9 mouse cellular contexts compared by ENCODE assay signal in genomic region chr2:158258005-158258418, GRCm38 (mm10). TPM values are rescaled to one million over a fixed set of nuclear protein-coding genes. Genes with fewer than 3 reads are reported as not detected.
DNase-seq lines count a peak whose midpoint lies in the region; ATAC-seq lines count a peak whose summit lies in the region.
"Had no signal": no experiment of that assay in that cellular context is flagged by ENCODE, and none has a peak within 500 bp of the region (broad histone marks: within the 10 kb centered on the region; RNA-seq: fewer than 3 reads in every experiment).

Gene Bpi (plus strand): TSS chr2:158258094.

- H3K27me3 ChIP-seq in forebrain, embryonic 10.5 days (ENCODE audit: poor library complexity, severe bottlenecking): peaks cover 14% of the 10 kb centered on the region
- H3K27me3 ChIP-seq in forebrain, embryonic 14.5 days (replicated peaks; ENCODE audit: control insufficient read depth, insufficient read depth, low read length): no peaks in the 10 kb centered on the region
- H3K27me3 ChIP-seq in midbrain, embryonic 13.5 days: 0 out of 2 replicates have a peak, but pooled peaks cover 3% of the 10 kb centered on the region
- no peaks in the 10 kb centered on the region for H3K27me3 ChIP-seq in midbrain, embryonic 14.5 days (ENCODE audit: control insufficient read depth, insufficient read depth, low read length)
- H3K27me3 ChIP-seq in limb, embryonic 10.5 days (ENCODE audit: low read depth, poor library complexity, severe bottlenecking): peaks cover 9% of the 10 kb centered on the region; the same call in 1 of the 2 replicates
- H3K27me3 ChIP-seq in stomach, embryonic 14.5 days (ENCODE audit: control insufficient read depth, insufficient read depth, low read length): no peaks in the 10 kb centered on the region

- no peak within 1 kb of the TSS for H3K9ac ChIP-seq in forebrain, embryonic 14.5 days (ENCODE audit: low read length)
- H3K9ac ChIP-seq in midbrain, embryonic 13.5 days (replicated peaks): no peak within 1 kb of the TSS
- H3K9ac ChIP-seq in midbrain, embryonic 14.5 days (replicated peaks; ENCODE audit: low read length): no peak within 1 kb of the TSS
- H3K9ac ChIP-seq in stomach, embryonic 14.5 days (replicated peaks; ENCODE audit: low read depth, low read length): 0 out of 2 replicates have a peak within 1 kb of the TSS, but pooled peaks have one; percentile 4

- ATAC-seq in forebrain, embryonic 14.5 days: no peak
- ATAC-seq in midbrain, embryonic 13.5 days: peak; percentile 17; the same call in 1 of the 2 replicates
- no peak for ATAC-seq in midbrain, embryonic 14.5 days (ENCODE audit: low FRiP score, low TSS enrichment)
- ATAC-seq in stomach, embryonic 14.5 days (ENCODE audit: insufficient number of reproducible peaks, insufficient read depth, low FRiP score, low read depth): no peak

- DNase-seq in forebrain, embryonic 10.5 days (ENCODE audit: extremely low spot score, low spot score): no peak
- DNase-seq in forebrain, embryonic 14.5 days (ENCODE audit: low spot score): no peak
- no peak for DNase-seq in midbrain, embryonic 14.5 days
- peak; percentile 39 for DNase-seq in limb, embryonic 10.5 days (ENCODE audit: low spot score)
- no peak for DNase-seq in cerebellum, postnatal 4 days (ENCODE audit: low spot score in 2 of 2)
- DNase-seq in ovary, postnatal 14 days (ENCODE audit: low spot score): no peak

- no peak within 1 kb of the TSS for H3K4me2 ChIP-seq in forebrain, embryonic 14.5 days (ENCODE audit: low read length)
- no peak within 1 kb of the TSS for H3K4me2 ChIP-seq in midbrain, embryonic 13.5 days (replicated peaks)
- no peak within 1 kb of the TSS for H3K4me2 ChIP-seq in midbrain, embryonic 14.5 days (ENCODE audit: low read length)
- H3K4me2 ChIP-seq in stomach, embryonic 14.5 days (replicated peaks; ENCODE audit: low read depth, low read length): 0 out of 2 replicates have a peak within 1 kb of the TSS, but pooled peaks have one; percentile 0

- H3K9me3 ChIP-seq in forebrain, embryonic 10.5 days: no peaks in the 10 kb centered on the region
- no peaks in the 10 kb centered on the region for H3K9me3 ChIP-seq in forebrain, embryonic 14.5 days (replicated peaks; ENCODE audit: control insufficient read depth, low read length)
- H3K9me3 ChIP-seq in midbrain, embryonic 13.5 days: no peaks in the 10 kb centered on the region
- no peaks in the 10 kb centered on the region for H3K9me3 ChIP-seq in midbrain, embryonic 14.5 days (ENCODE audit: control insufficient read depth, low read length)
- no peaks in the 10 kb centered on the region for H3K9me3 ChIP-seq in limb, embryonic 10.5 days (replicated peaks)
- no peaks in the 10 kb centered on the region for H3K9me3 ChIP-seq in stomach, embryonic 14.5 days (ENCODE audit: control insufficient read depth, low read depth, low read length)

- WGBS in forebrain, embryonic 10.5 days: 73% methylated on average over 18 of the region's 18 CpGs
- 79% methylated on average over 18 of the region's 18 CpGs for WGBS in forebrain, embryonic 14.5 days
- WGBS in midbrain, embryonic 13.5 days: 78% methylated on average over 18 of the region's 18 CpGs
- 68% methylated on average over 18 of the region's 18 CpGs for WGBS in midbrain, embryonic 14.5 days
- WGBS in limb, embryonic 10.5 days: 54% methylated on average over 18 of the region's 18 CpGs
- WGBS in stomach, embryonic 14.5 days: 58% methylated on average over 18 of the region's 18 CpGs

- 0 out of 2 replicates have a peak within 1 kb of the TSS, but pooled peaks have one; percentile 40 for H3K27ac ChIP-seq in forebrain, embryonic 10.5 days
- no peak within 1 kb of the TSS for H3K27ac ChIP-seq in forebrain, embryonic 14.5 days (ENCODE audit: low read depth, low read length)
- H3K27ac ChIP-seq in midbrain, embryonic 13.5 days: no peak within 1 kb of the TSS
- H3K27ac ChIP-seq in midbrain, embryonic 14.5 days (replicated peaks; ENCODE audit: low read depth, low read length): no peak within 1 kb of the TSS
- no peak within 1 kb of the TSS for H3K27ac ChIP-seq in limb, embryonic 10.5 days
- peak within 1 kb of the TSS; percentile 39; the same call in 1 of the 2 replicates for H3K27ac ChIP-seq in stomach, embryonic 14.5 days (ENCODE audit: low read length)

- H3K4me1 ChIP-seq in forebrain, embryonic 10.5 days: peaks cover 31% of the 10 kb centered on the region
- no peaks in the 10 kb centered on the region for H3K4me1 ChIP-seq in forebrain, embryonic 14.5 days (ENCODE audit: control insufficient read depth, insufficient read depth, low read length)
- peaks cover 9% of the 10 kb centered on the region for H3K4me1 ChIP-seq in midbrain, embryonic 13.5 days (replicated peaks)
- no peaks in the 10 kb centered on the region for H3K4me1 ChIP-seq in midbrain, embryonic 14.5 days (ENCODE audit: control insufficient read depth, insufficient read depth, low read length)
- H3K4me1 ChIP-seq in limb, embryonic 10.5 days: peaks cover 35% of the 10 kb centered on the region
- peaks cover 18% of the 10 kb centered on the region; the same call in 1 of the 2 replicates for H3K4me1 ChIP-seq in stomach, embryonic 14.5 days (ENCODE audit: control insufficient read depth, insufficient read depth, low read length)

- H3K36me3 ChIP-seq in forebrain, embryonic 10.5 days (replicated peaks): no peaks in the 10 kb centered on the region
- H3K36me3 ChIP-seq in forebrain, embryonic 14.5 days (ENCODE audit: control insufficient read depth, insufficient read depth, low read length): no peaks in the 10 kb centered on the region
- no peaks in the 10 kb centered on the region for H3K36me3 ChIP-seq in midbrain, embryonic 13.5 days
- no peaks in the 10 kb centered on the region for H3K36me3 ChIP-seq in midbrain, embryonic 14.5 days (ENCODE audit: control insufficient read depth, insufficient read depth, low read length)
- no peaks in the 10 kb centered on the region for H3K36me3 ChIP-seq in limb, embryonic 10.5 days
- no peaks in the 10 kb centered on the region for H3K36me3 ChIP-seq in stomach, embryonic 14.5 days (ENCODE audit: control insufficient read depth, insufficient read depth, low read length)

- no peak within 1 kb of the TSS for H3K4me3 ChIP-seq in forebrain, embryonic 10.5 days
- H3K4me3 ChIP-seq in forebrain, embryonic 14.5 days (ENCODE audit: low read depth, low read length): no peak within 1 kb of the TSS
- no peak within 1 kb of the TSS for H3K4me3 ChIP-seq in midbrain, embryonic 13.5 days (replicated peaks)
- no peak within 1 kb of the TSS for H3K4me3 ChIP-seq in midbrain, embryonic 14.5 days (replicated peaks; ENCODE audit: low read depth, low read length)
- H3K4me3 ChIP-seq in limb, embryonic 10.5 days: no peak within 1 kb of the TSS
- H3K4me3 ChIP-seq in stomach, embryonic 14.5 days (ENCODE audit: low read depth, low read length): no peak within 1 kb of the TSS

RNA-seq across cellular contexts. Expression of gene Bpi, which starts in this region (rescaled TPM):
- not detected in 2 replicates for polyA plus RNA-seq in forebrain, embryonic 10.5 days (2016; fragmentation: Nextera tagmentation; extraction: Ambion mirVana)
- polyA plus RNA-seq in forebrain, embryonic 14.5 days (2014; fragmentation: Nextera tagmentation; extraction: Ambion mirVana): not detected in 2 replicates
- polyA plus RNA-seq in midbrain, embryonic 13.5 days (2015; fragmentation: Nextera tagmentation; extraction: Ambion mirVana): not detected in 2 replicates
- polyA plus RNA-seq in midbrain, embryonic 14.5 days (2014; fragmentation: Nextera tagmentation; extraction: Ambion mirVana): not detected in 2 replicates
- polyA plus RNA-seq in limb, embryonic 10.5 days (2016; fragmentation: Nextera tagmentation; extraction: Ambion mirVana): not detected in 2 replicates
- not detected in 2 replicates for polyA plus RNA-seq in stomach, embryonic 14.5 days (2014; fragmentation: Nextera tagmentation; extraction: Ambion mirVana)
- polyA plus RNA-seq: forebrain, embryonic 11.5 days had no signal

Comparison
In these comparisons a context has a peak if more than half of its experiments do, and no peak if none do; other contexts are left out.
1. H3K27ac ChIP-seq: peak in forebrain, embryonic 10.5 days (single experiment) and stomach, embryonic 14.5 days (single experiment); none in forebrain, embryonic 14.5 days (single experiment), midbrain, embryonic 13.5 days (single experiment), midbrain, embryonic 14.5 days (single experiment) and limb, embryonic 10.5 days (single experiment).
2. Peak in ATAC-seq in midbrain, embryonic 13.5 days; RNA of the gene not detected or under 1 TPM.
3. Peak in DNase-seq in limb, embryonic 10.5 days; RNA of the gene not detected or under 1 TPM.